Mouse (Mus musculus) cerebellum, adult 2 months (tissue): ENCODE measurements around the gene Arl6ip6.

Experiments
- CTCF ChIP-seq: fragments of 200-500 bp; IDR thresholded peaks from 2 replicates; pipeline ENCODE4 v1.5.1; 2011; ENCODE audit warnings: low read depth, mild to moderate bottlenecking, control low read depth, low read length, moderate library complexity, borderline replicate concordance; ENCODE audit not compliant: insufficient read depth
- POLR2A ChIP-seq: fragments of 200-500 bp; IDR thresholded peaks from 2 replicates; pipeline ENCODE4 v1.6.1; 2011; ENCODE audit warnings: low read length, control low read depth, borderline replicate concordance; ENCODE audit not compliant: insufficient read depth

DNA sequence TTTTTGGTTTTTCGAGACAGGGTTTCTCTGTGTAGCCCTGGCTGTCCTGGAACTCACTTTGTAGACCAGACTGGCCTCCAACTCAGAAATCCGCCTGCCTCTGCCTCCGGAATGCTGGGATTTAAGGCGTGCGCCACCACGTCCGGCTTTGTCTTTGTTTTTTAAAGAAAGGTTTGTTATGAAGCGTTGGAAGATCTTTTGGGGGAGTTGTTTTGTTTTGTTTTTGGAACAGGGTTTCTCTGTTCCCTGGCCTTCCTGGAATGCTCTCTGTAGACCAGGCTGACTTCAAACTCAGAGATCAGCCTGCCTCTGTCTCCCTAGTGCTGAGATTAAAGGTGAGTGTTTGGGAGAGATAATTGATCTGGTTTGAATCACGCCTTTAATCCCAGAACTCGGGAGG is 4.9 kb downstream of the Arl6ip6 start:
- TF ChIP-seq CTCF (no peak), POLR2A (no peak)
